Mouse (Mus musculus) yolk sac, embryonic 10.5 days (tissue): ENCODE data around the gene AI597479.

Source experiments
- DNase-seq: peaks from one replicate; pipeline ENCODE4 v3.0.0-alpha.2; 2017; ENCODE audit warnings: low spot score

Gene AI597479

GRCm38 (mm10) chr1:43098031-43098984 lies at the start of gene AI597479, which contains the start of gene Tgfbrap1:
Gene AI597479 (plus strand): TSS chr1:43098710.
Gene Tgfbrap1 (minus strand): TSS chr1:43098637.
- DNase-seq = peak; percentile 93

DNA sequence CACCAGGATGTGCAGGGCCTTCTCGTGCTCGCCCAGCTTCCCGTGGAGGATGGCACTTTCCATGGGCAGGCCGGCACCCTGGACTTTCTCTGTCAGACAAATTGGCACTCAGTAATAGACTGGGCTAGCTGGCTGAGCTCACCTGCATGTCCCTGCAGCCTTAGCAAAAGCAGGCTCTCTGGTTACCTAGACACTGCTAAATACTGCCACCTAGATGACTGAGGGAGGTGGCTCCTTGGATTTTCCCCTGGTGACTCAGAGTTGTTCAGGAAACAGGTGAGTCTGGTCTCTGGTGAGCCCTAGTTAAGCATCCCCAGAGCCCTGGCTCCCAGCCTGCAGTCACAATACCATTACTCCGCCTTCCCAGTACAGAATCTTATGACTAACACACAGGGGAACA lies 46.6 kb upstream of the AI597479 start:
- DNase-seq = no peak

- DNase-seq = peak; percentile 30
Measured at GRCm38 (mm10) chr1:43065615-43066310, 32.7 kb upstream of the AI597479 start.

DNA sequence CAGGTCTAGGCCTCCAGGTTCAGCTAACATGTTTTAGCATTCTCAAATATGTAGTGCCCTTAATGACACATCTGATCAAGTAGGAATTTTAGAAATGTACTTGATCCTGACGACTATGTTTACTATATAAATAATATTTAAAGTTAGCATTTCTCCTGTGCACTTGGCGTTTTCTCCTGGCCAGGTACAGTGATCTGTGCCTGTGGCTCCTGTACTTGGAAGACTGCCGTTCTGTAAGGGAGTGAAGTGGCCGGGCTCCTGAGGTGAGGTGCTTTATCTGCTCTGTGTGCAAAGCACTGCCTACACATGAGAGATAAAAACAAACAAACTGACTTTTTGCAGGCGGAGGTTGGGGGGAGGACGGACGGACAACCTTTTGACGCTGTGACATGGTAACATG lies 31.9 kb upstream of the AI597479 start:
- no peak for DNase-seq

DNA sequence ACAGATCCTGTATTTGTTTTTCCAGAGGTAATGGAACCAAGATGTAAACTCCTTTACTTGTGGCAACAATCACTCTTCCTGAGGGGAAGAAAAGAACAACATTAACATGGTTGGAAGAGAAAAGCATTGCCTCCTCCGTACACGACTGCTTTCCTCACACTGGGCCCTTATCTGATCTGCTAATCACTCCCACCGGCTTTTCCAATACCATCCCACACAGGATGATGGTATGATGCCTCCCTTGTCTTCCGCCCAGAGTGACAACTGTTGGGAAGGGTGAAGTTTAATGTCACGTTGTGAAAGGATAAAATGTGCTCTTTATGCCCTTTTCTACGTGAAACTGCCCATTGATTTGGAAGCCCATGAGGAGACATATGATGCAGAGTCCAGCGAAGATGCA lies 31.0 kb upstream of the AI597479 start:
- DNase-seq = no peak

DNA sequence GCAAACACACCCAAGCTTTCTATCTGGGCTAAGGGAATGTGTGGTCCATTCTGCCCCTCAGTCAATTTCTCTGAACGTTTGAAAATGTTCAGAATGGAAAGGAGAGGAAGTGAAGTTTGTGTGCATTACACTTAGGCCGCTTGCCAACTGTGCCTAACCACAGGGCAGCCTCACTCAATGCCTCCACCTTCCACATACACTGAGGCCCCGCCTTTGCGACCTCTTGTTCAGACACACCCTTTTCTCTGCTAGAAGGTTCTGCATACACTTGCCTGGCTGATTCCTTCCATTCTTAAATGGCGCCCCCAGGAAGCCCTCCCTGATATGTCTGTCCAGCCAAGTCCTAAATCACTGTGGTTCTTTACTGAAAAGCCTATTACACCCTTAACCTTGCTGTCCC lies 27.8 kb upstream of the AI597479 start:
- no peak for DNase-seq

DNA sequence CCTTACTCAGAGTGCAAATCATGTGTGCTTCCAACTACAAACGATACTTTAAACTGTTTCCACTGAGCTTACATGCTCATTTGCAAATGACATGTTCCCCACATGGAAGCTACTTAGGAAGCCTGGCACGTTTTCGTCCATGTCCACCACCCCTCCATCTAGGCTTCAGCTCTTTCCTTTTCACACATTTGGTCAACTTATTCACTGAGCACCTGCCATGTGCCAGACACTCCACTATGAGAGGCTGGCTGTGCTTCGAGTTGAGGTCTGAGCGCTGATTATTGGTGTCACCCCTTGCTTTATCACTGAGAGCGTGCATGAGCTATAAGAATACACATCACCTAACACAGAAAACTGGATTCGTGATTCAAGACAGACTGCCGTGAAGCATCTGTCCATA lies 26.5 kb upstream of the AI597479 start:
- DNase-seq = no peak

DNA sequence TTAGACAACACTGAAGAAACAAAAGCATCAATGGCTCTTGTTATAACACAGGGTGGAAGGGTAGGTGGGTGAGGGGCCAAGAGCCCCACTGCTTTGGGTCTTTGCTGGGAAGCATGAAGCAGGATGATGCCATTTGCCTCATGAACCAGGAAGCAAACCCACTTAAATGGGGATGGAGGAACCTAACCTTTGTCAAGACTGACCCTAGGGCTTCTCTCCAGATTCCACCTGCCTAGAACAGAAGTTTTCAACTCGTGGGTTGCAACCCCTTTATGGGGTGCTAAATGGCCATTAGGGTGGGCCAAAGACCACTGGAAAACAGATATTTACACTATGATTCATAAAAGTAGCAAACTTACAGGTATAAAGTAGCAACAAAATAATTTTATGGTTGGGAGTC lies 25.9 kb upstream of the AI597479 start:
- DNase-seq = no peak

- no peak for DNase-seq
Measured at GRCm38 (mm10) chr1:43074791-43075190, 23.7 kb upstream of the AI597479 start.

- DNase-seq = no peak
Measured at GRCm38 (mm10) chr1:43078124-43078523, 20.4 kb upstream of the AI597479 start.

- no peak for DNase-seq
Measured at GRCm38 (mm10) chr1:43082946-43083345, 15.6 kb upstream of the AI597479 start.

- DNase-seq = no peak
Measured at GRCm38 (mm10) chr1:43090418-43090817, 8.1 kb upstream of the AI597479 start.

DNA sequence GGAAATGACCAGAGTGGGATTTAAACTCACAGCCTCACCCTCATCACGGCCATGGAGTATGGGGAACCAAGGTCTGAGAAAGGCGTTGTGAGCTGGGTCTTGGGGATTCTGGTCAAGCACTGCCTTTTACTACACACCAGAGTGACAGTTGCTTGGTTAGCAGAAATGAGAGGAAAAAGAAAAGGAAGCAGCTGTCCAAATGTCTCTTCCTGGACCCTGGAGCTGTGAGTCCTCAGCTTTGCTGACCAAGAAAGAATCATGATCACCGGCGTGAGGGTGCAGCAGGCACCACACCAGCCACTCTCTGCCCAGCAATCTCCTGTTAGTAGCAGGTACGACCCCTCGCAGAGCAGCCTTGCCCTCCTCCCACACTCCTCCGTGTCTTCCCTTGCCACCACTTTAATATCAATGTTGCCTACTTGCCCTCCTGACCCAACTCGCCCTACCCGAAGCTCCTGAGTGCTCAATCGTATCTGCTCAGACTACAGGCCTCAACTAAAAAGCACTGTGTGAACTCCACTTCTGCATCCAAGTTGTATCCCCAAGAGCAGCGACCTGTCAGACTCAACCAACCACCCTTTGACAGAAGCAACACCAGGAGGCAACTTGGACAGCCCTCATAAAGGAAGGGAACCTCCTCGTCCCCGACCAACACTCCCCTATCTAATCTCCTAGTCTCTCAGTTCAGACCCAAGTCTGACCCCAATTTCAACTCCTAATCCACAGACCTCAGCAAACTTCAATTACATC lies 7.0 kb upstream of the AI597479 start:
- peak; percentile 27 for DNase-seq

- DNase-seq = peak; percentile 80
Measured at GRCm38 (mm10) chr1:43092056-43093015, 6.2 kb upstream of the AI597479 start.

- DNase-seq = no peak
Measured at GRCm38 (mm10) chr1:43094206-43094605, 4.3 kb upstream of the AI597479 start.

DNA sequence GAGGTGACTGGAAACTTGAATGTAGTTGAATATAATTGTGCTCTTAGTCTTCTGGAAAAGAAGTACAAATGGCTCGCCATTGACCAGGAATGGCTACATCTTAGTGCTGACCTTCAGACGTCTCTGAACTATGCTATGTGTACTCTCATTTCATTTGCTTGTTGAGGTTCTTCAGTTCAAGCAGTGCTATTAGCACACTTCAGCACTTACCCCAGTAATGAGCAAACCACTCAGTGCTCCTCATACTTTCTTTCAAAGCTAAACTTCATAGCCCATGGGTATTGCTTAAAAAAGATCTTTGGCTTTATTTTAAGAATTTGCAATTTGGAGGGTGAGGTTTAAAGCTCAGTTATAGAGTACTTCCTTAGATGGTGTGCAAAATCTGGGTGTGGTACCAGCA lies 10.2 kb downstream of the AI597479 start:
- DNase-seq = no peak

- DNase-seq = no peak
Measured at GRCm38 (mm10) chr1:43110556-43110955, 12.0 kb downstream of the AI597479 start.

GRCm38 (mm10) chr1:43112882-43113281 lies 14.4 kb downstream of the AI597479 start:
- DNase-seq = peak; percentile 39

GRCm38 (mm10) chr1:43117435-43117834 lies 18.9 kb downstream of the AI597479 start:
- no peak for DNase-seq

DNA sequence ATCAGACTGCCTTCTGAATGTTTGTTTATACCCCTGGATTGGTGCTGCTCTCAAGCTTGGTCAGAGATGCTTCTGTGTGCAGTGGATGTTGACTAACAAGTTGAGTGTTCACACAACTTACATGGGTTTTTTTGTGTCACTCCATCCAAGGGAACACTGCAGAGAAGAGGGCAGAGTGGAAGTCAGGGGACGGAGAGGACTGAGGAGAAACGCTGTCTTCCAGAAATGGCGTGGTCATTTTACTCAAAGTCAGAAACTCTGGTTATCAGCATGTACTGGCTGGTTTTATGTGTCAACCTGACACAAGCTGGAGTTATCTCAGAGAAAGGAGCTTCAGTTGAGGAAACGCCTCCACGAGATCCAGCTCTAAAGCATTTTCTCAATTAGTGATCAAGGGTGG lies 22.4 kb downstream of the AI597479 start:
- no peak for DNase-seq

DNA sequence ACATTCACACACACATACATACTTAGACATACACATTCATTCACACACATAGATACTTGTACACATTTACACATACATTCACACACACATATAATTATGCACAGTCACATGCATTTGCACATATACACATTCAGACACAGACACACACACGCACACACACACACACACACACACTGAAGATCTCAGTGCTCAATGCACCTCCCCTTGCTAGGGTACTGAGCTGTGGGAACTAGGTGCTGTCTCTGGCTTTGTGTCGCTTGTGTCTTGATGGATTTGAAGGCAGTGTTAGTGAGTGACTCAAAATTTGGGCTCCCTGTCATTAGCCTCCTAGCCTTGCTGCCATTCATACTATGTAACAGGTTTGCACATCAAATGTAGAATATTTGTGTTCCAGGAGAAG lies 24.1 kb downstream of the AI597479 start:
- no peak for DNase-seq
